ENCODE assay signal across 8 mouse cellular contexts in genomic region chr9:44904964-44905363, GRCm38 (mm10). TPM values are rescaled to one million over a fixed set of nuclear protein-coding genes. Genes with fewer than 3 reads are reported as not detected.
DNase-seq lines count a peak whose midpoint lies in the region; ATAC-seq and TF ChIP-seq lines count a peak whose summit lies in the region.

No protein-coding gene starts in this region.

- ATAC-seq in common myeloid progenitor, adult 5-6 weeks (replicated peaks; ENCODE audit: low read depth, poor library complexity, severe bottlenecking): peak; percentile 71
- no peak for ATAC-seq in heart, embryonic 13.5 days (ENCODE audit: extremely low read depth, insufficient number of reproducible peaks, low FRiP score, low TSS enrichment)
- ATAC-seq in stomach, embryonic 15.5 days (ENCODE audit: insufficient read depth, low FRiP score, low read depth): no peak
- ATAC-seq in intestine, postnatal 0 days: no peak
- no peak for ATAC-seq in hindbrain, postnatal 0 days

- WGBS in heart, embryonic 13.5 days: 50% methylated on average over 5 of the region's 5 CpGs
- WGBS in stomach, embryonic 15.5 days: 54% methylated on average over 5 of the region's 5 CpGs
- WGBS in intestine, postnatal 0 days: 54% methylated on average over 5 of the region's 5 CpGs
- 58% methylated on average over 5 of the region's 5 CpGs for WGBS in hindbrain, postnatal 0 days

- peaks cover 25% of the 10 kb centered on the region for H3K4me1 ChIP-seq in heart, embryonic 13.5 days
- no peaks in the 10 kb centered on the region for H3K4me1 ChIP-seq in stomach, embryonic 15.5 days
- H3K4me1 ChIP-seq in intestine, postnatal 0 days (replicated peaks; ENCODE audit: control insufficient read depth, insufficient read depth, low read length): no peaks in the 10 kb centered on the region
- no peaks in the 10 kb centered on the region for H3K4me1 ChIP-seq in hindbrain, postnatal 0 days (ENCODE audit: insufficient read depth, low read length)

- peak overlapping the region; percentile 48 for H3K4me2 ChIP-seq in heart, embryonic 13.5 days
- H3K4me2 ChIP-seq in stomach, embryonic 15.5 days: no peak overlapping the region
- no peak overlapping the region for H3K4me2 ChIP-seq in intestine, postnatal 0 days (replicated peaks; ENCODE audit: low read depth)
- H3K4me2 ChIP-seq in hindbrain, postnatal 0 days (ENCODE audit: low read depth, low read length): no peak overlapping the region

- no peak for TF ChIP-seq CTCF in intestine, postnatal 0 days (IDR thresholded peaks at IDR 0.05; ENCODE audit: low read depth)
- no peak for TF ChIP-seq CTCF in hindbrain, postnatal 0 days (IDR thresholded peaks at IDR 0.05; ENCODE audit: low read depth)

- no peaks in the 10 kb centered on the region for H3K9me3 ChIP-seq in heart, embryonic 13.5 days
- H3K9me3 ChIP-seq in stomach, embryonic 15.5 days: no peaks in the 10 kb centered on the region
- no peaks in the 10 kb centered on the region for H3K9me3 ChIP-seq in intestine, postnatal 0 days (ENCODE audit: control insufficient read depth)
- no peaks in the 10 kb centered on the region for H3K9me3 ChIP-seq in hindbrain, postnatal 0 days (ENCODE audit: low read length)

- H3K4me3 ChIP-seq in heart, embryonic 13.5 days: no peak overlapping the region
- H3K4me3 ChIP-seq in stomach, embryonic 15.5 days (replicated peaks): no peak overlapping the region
- H3K4me3 ChIP-seq in intestine, postnatal 0 days (ENCODE audit: low read depth, low read length): no peak overlapping the region
- H3K4me3 ChIP-seq in hindbrain, postnatal 0 days (ENCODE audit: low read length): no peak overlapping the region

- peak overlapping the region; percentile 65 for H3K9ac ChIP-seq in heart, embryonic 13.5 days
- no peak overlapping the region for H3K9ac ChIP-seq in stomach, embryonic 15.5 days
- H3K9ac ChIP-seq in intestine, postnatal 0 days (ENCODE audit: low read depth, low read length): no peak overlapping the region
- no peak overlapping the region for H3K9ac ChIP-seq in hindbrain, postnatal 0 days (replicated peaks; ENCODE audit: low read length)

- H3K27ac ChIP-seq in heart, embryonic 13.5 days (replicated peaks): peak overlapping the region; percentile 81
- 0 out of 2 replicates have a peak overlapping the region, but pooled peaks have one; percentile 48 for H3K27ac ChIP-seq in stomach, embryonic 15.5 days
- no peak overlapping the region for H3K27ac ChIP-seq in intestine, postnatal 0 days (ENCODE audit: low read depth, low read length)
- no peak overlapping the region for H3K27ac ChIP-seq in hindbrain, postnatal 0 days

- peak; percentile 28 to 76 for DNase-seq in urinary bladder, adult 18-20 months (ENCODE audit: low spot score in 2 of 2)
- DNase-seq in urinary bladder, postnatal 10 days (ENCODE audit: low spot score): no peak
- DNase-seq in left cerebral cortex, adult 9 months (ENCODE audit: low spot score in 2 of 2): peak; percentile 85 to 92
- DNase-seq in hindbrain, postnatal 0 days (ENCODE audit: low spot score): no peak

- H3K36me3 ChIP-seq in heart, embryonic 13.5 days: peaks cover 3% of the 10 kb centered on the region
- H3K36me3 ChIP-seq in stomach, embryonic 15.5 days: no peaks in the 10 kb centered on the region
- H3K36me3 ChIP-seq in intestine, postnatal 0 days (ENCODE audit: control insufficient read depth, insufficient read depth): no peaks in the 10 kb centered on the region
- H3K36me3 ChIP-seq in hindbrain, postnatal 0 days (ENCODE audit: insufficient read depth, low read length): no peaks in the 10 kb centered on the region

- no peaks in the 10 kb centered on the region for H3K27me3 ChIP-seq in heart, embryonic 13.5 days (replicated peaks)
- no peaks in the 10 kb centered on the region for H3K27me3 ChIP-seq in stomach, embryonic 15.5 days (replicated peaks)
- no peaks in the 10 kb centered on the region for H3K27me3 ChIP-seq in intestine, postnatal 0 days (replicated peaks; ENCODE audit: control insufficient read depth, insufficient read depth, low read length)
- H3K27me3 ChIP-seq in hindbrain, postnatal 0 days (ENCODE audit: insufficient read depth, low read length): no peaks in the 10 kb centered on the region

RNA-seq across cellular contexts. Expression of gene Atp5l, which starts 15.6 kb away (rescaled TPM):
- 118 and 199 TPM in 2 replicates for total RNA-seq in common myeloid progenitor, adult 5-6 weeks (2017)
- 1,009 and 1,200 TPM in 2 replicates for polyA plus RNA-seq in heart, embryonic 13.5 days (2015; fragmentation: Nextera tagmentation; extraction: Ambion mirVana)
- polyA plus RNA-seq in stomach, embryonic 15.5 days (2015; fragmentation: Nextera tagmentation; extraction: Ambion mirVana): 757 and 776 TPM in 2 replicates
- polyA plus RNA-seq in intestine, postnatal 0 days (2015; fragmentation: Nextera tagmentation; extraction: Ambion mirVana): 1,311 and 1,336 TPM in 2 replicates
- total RNA-seq in hindbrain, postnatal 0 days (2014; rRNA removed): 217 and 223 TPM in 2 replicates
- 1,057 and 1,065 TPM in 2 replicates for polyA plus RNA-seq in hindbrain, postnatal 0 days (2015; fragmentation: Nextera tagmentation; extraction: Ambion mirVana)

RNA-seq across cellular contexts. Expression of gene Kmt2a, which starts 23.9 kb away (rescaled TPM):
- 19.9 and 21.1 TPM in 2 replicates for total RNA-seq in common myeloid progenitor, adult 5-6 weeks (2017)
- 6.1 and 6.5 TPM in 2 replicates for polyA plus RNA-seq in heart, embryonic 13.5 days (2015; fragmentation: Nextera tagmentation; extraction: Ambion mirVana)
- 14.1 and 14.2 TPM in 2 replicates for polyA plus RNA-seq in stomach, embryonic 15.5 days (2015; fragmentation: Nextera tagmentation; extraction: Ambion mirVana)
- polyA plus RNA-seq in intestine, postnatal 0 days (2015; fragmentation: Nextera tagmentation; extraction: Ambion mirVana): 2.9 and 3.4 TPM in 2 replicates
- total RNA-seq in hindbrain, postnatal 0 days (2014; rRNA removed): 18.7 and 20.6 TPM in 2 replicates
- 14.4 and 19.0 TPM in 2 replicates for polyA plus RNA-seq in hindbrain, postnatal 0 days (2015; fragmentation: Nextera tagmentation; extraction: Ambion mirVana)

Comparison
In these comparisons a context has a peak if more than half of its experiments do, and no peak if none do; other contexts are left out.
1. DNase-seq: peak in urinary bladder, adult 18-20 months (2 of 2) and left cerebral cortex, adult 9 months (2 of 2); none in urinary bladder, postnatal 10 days (single experiment) and hindbrain, postnatal 0 days (single experiment).
2. H3K27ac ChIP-seq: peak in heart, embryonic 13.5 days (single experiment) and stomach, embryonic 15.5 days (single experiment); none in intestine, postnatal 0 days (single experiment) and hindbrain, postnatal 0 days (single experiment).